Mouse (Mus musculus): ENCODE data around the gene Ndufb7. TPM values are rescaled to one million over a fixed set of nuclear protein-coding genes. Genes with fewer than 3 reads are reported as not detected.
"Not testable (repeated sequence)": the region's sequence is repeated elsewhere in the genome, so short reads cannot be mapped to it uniquely, and the experiment has no call there.

Gene Ndufb7
- polyA plus RNA-seq, 1 experiment from 2014 or later: 302 TPM

GRCm38 (mm10) chr8:83568755-83569154 is 2.3 kb downstream of the Ndufb7 start:
- Histone ChIP-seq H3K9me3 (no peaks in the 10 kb centered on the region), H3K27me3 (no peaks in the 10 kb centered on the region), H3K36me3 (peaks cover 43% of the 10 kb centered on the region), H3K9ac (replicated peaks) (no peak overlapping the region), H3K4me2 (no peak overlapping the region), H3K4me3 (replicated peaks) (no peak overlapping the region), H3K27ac (no peak overlapping the region), H3K4me1 (replicated peaks) (peaks cover 14% of the 10 kb centered on the region)
- ATAC-seq (ENCODE audit: insufficient number of reproducible peaks, insufficient read depth, low FRiP score, low TSS enrichment, low read depth): no peak
- 78% methylated on average over 5 of the region's 5 CpGs for WGBS

- Histone ChIP-seq H3K4me1 (replicated peaks) (peaks cover 14% of the 10 kb centered on the region), H3K27me3 (no peaks in the 10 kb centered on the region), H3K36me3 (peaks cover 47% of the 10 kb centered on the region), H3K9ac (replicated peaks) (no peak overlapping the region), H3K4me2 (no peak overlapping the region), H3K27ac (no peak overlapping the region), H3K9me3 (no peaks in the 10 kb centered on the region), H3K4me3 (replicated peaks) (no peak overlapping the region)
- WGBS: 83% methylated on average over 4 of the region's 4 CpGs
- ATAC-seq (ENCODE audit: insufficient number of reproducible peaks, insufficient read depth, low FRiP score, low TSS enrichment, low read depth): no peak
These were observed 2.7 kb downstream of the Ndufb7 start for GRCm38 (mm10) chr8:83569165-83569564.

- peaks cover 22% of the 10 kb centered on the region for H3K4me1 ChIP-seq (replicated peaks)
- H3K9ac ChIP-seq (replicated peaks): no peak overlapping the region
- H3K9me3 ChIP-seq: no peaks in the 10 kb centered on the region
- no peaks in the 10 kb centered on the region for H3K27me3 ChIP-seq
- H3K36me3 ChIP-seq: peaks cover 55% of the 10 kb centered on the region
- no peak overlapping the region for H3K27ac ChIP-seq
- H3K4me3 ChIP-seq (replicated peaks): no peak overlapping the region
- no peak overlapping the region for H3K4me2 ChIP-seq
- 86% methylated on average over 15 of the region's 15 CpGs for WGBS
- ATAC-seq (ENCODE audit: insufficient number of reproducible peaks, insufficient read depth, low FRiP score, low TSS enrichment, low read depth): no peak
These were observed 4.0 kb downstream of the Ndufb7 start for GRCm38 (mm10) chr8:83570272-83571000.

- not testable (repeated sequence) for ATAC-seq (ENCODE audit: insufficient number of reproducible peaks, insufficient read depth, low FRiP score, low TSS enrichment, low read depth); H3K4me3 ChIP-seq (replicated peaks); H3K9me3 ChIP-seq; H3K4me2 ChIP-seq; H3K27ac ChIP-seq; H3K9ac ChIP-seq (replicated peaks); H3K27me3 ChIP-seq
- peaks cover 55% of the 10 kb centered on the region for H3K36me3 ChIP-seq
- WGBS: 92% methylated on average over 7 of the region's 7 CpGs
- H3K4me1 ChIP-seq (replicated peaks): peaks cover 27% of the 10 kb centered on the region
These were observed 4.5 kb downstream of the Ndufb7 start for GRCm38 (mm10) chr8:83571001-83571340.

GRCm38 (mm10) chr8:83571791-83572190 is 5.3 kb downstream of the Ndufb7 start:
- Histone ChIP-seq H3K4me3 (replicated peaks) (no peak overlapping the region), H3K4me2 (no peak overlapping the region), H3K27me3 (no peaks in the 10 kb centered on the region), H3K36me3 (peaks cover 55% of the 10 kb centered on the region), H3K9me3 (no peaks in the 10 kb centered on the region), H3K9ac (replicated peaks) (no peak overlapping the region), H3K27ac (no peak overlapping the region), H3K4me1 (replicated peaks) (peaks cover 35% of the 10 kb centered on the region)
- ATAC-seq (ENCODE audit: insufficient number of reproducible peaks, insufficient read depth, low FRiP score, low TSS enrichment, low read depth): no peak
- 94% methylated on average over 10 of the region's 10 CpGs for WGBS

- H3K27me3 ChIP-seq: no peaks in the 10 kb centered on the region
- ATAC-seq (ENCODE audit: insufficient number of reproducible peaks, insufficient read depth, low FRiP score, low TSS enrichment, low read depth): no peak
- H3K4me1 ChIP-seq (replicated peaks): peaks cover 38% of the 10 kb centered on the region
- peaks cover 55% of the 10 kb centered on the region for H3K36me3 ChIP-seq
- 93% methylated on average over 5 of the region's 5 CpGs for WGBS
- no peak overlapping the region for H3K4me2 ChIP-seq
- no peaks in the 10 kb centered on the region for H3K9me3 ChIP-seq
- no peak overlapping the region for H3K4me3 ChIP-seq (replicated peaks)
- H3K27ac ChIP-seq: no peak overlapping the region
- no peak overlapping the region for H3K9ac ChIP-seq (replicated peaks)
These were observed 5.9 kb downstream of the Ndufb7 start for GRCm38 (mm10) chr8:83572246-83572812.

GRCm38 (mm10) chr8:83573140-83573875 is 6.8 kb downstream of the Ndufb7 start:
- Histone ChIP-seq H3K36me3 (peaks cover 56% of the 10 kb centered on the region), H3K27me3 (no peaks in the 10 kb centered on the region), H3K27ac (no peak overlapping the region), H3K9me3 (no peaks in the 10 kb centered on the region), H3K9ac (replicated peaks) (no peak overlapping the region), H3K4me3 (replicated peaks) (no peak overlapping the region), H3K4me1 (replicated peaks) (peaks cover 36% of the 10 kb centered on the region), H3K4me2 (no peak overlapping the region)
- no peak for ATAC-seq (ENCODE audit: insufficient number of reproducible peaks, insufficient read depth, low FRiP score, low TSS enrichment, low read depth)
- WGBS: 84% methylated on average over 18 of the region's 18 CpGs

GRCm38 (mm10) chr8:83574631-83575315 is 8.3 kb downstream of the Ndufb7 start:
- ATAC-seq (ENCODE audit: insufficient number of reproducible peaks, insufficient read depth, low FRiP score, low TSS enrichment, low read depth): no peak
- Histone ChIP-seq H3K9me3 (no peaks in the 10 kb centered on the region), H3K27me3 (no peaks in the 10 kb centered on the region), H3K4me1 (replicated peaks) (peaks cover 42% of the 10 kb centered on the region), H3K36me3 (peaks cover 60% of the 10 kb centered on the region), H3K4me3 (replicated peaks) (no peak overlapping the region), H3K27ac (peak overlapping the region; percentile 82; the same call in 1 of the 2 replicates), H3K4me2 (no peak overlapping the region), H3K9ac (replicated peaks) (no peak overlapping the region)
- 82% methylated on average over 15 of the region's 15 CpGs for WGBS

GRCm38 (mm10) chr8:83575561-83576515 is 9.4 kb downstream of the Ndufb7 start:
- peaks cover 42% of the 10 kb centered on the region for H3K4me1 ChIP-seq (replicated peaks)
- WGBS: 72% methylated on average over 17 of the region's 17 CpGs
- H3K36me3 ChIP-seq: peaks cover 58% of the 10 kb centered on the region
- H3K9ac ChIP-seq (replicated peaks): peak overlapping the region; percentile 28; the same call in 1 of the 2 replicates
- H3K4me2 ChIP-seq: peak overlapping the region; percentile 17; the same call in 1 of the 2 replicates
- H3K4me3 ChIP-seq (replicated peaks): no peak overlapping the region
- H3K27ac ChIP-seq: peak overlapping the region; percentile 82
- ATAC-seq (ENCODE audit: insufficient number of reproducible peaks, insufficient read depth, low FRiP score, low TSS enrichment, low read depth): no peak
- H3K9me3 ChIP-seq: no peaks in the 10 kb centered on the region
- no peaks in the 10 kb centered on the region for H3K27me3 ChIP-seq

- Histone ChIP-seq H3K27ac (peak overlapping the region; percentile 82), H3K9ac (replicated peaks) (0 out of 2 replicates have a peak overlapping the region, but pooled peaks have one; percentile 31), H3K4me2 (0 out of 2 replicates have a peak overlapping the region, but pooled peaks have one; percentile 17), H3K9me3 (no peaks in the 10 kb centered on the region), H3K36me3 (peaks cover 56% of the 10 kb centered on the region), H3K4me1 (replicated peaks) (peaks cover 42% of the 10 kb centered on the region), H3K27me3 (no peaks in the 10 kb centered on the region), H3K4me3 (replicated peaks) (no peak overlapping the region)
- ATAC-seq (ENCODE audit: insufficient number of reproducible peaks, insufficient read depth, low FRiP score, low TSS enrichment, low read depth): no peak
- 44% methylated on average over 2 of the region's 4 CpGs for WGBS
These were observed 10.0 kb downstream of the Ndufb7 start for GRCm38 (mm10) chr8:83576516-83576895.
